Mouse (Mus musculus) CH12.LX (cell line): ENCODE results near the gene Entpd7. TPM values are rescaled to one million over a fixed set of nuclear protein-coding genes. Genes with fewer than 3 reads are reported as not detected.
A peak's percentile ranks its signal among the peaks of the same experiment; 100 is the strongest.

Experiments used
- DNase-seq: peaks from one replicate; pipeline ENCODE4 v3.0.0-alpha.2; 2013; ENCODE audit errors: extremely low read depth
- H3K27ac ChIP-seq: 2 replicates; pipeline ENCODE4 v1.5.1; 2012; ENCODE audit warnings: low read depth, mild to moderate bottlenecking, control low read depth, moderate library complexity; ENCODE audit not compliant: insufficient read depth
- H3K27me3 ChIP-seq: replicated peaks from 2 replicates; pipeline ENCODE3; 2012; ENCODE audit warnings: inconsistent platforms
- H3K36me3 ChIP-seq, 2 experiments: replicated peaks in 1 of 2; 2 replicates each; pipeline versions ENCODE3 to v1.6.1; 2012; ENCODE audit warnings: inconsistent platforms in 1 of 2, low read length in 1 of 2, mild to moderate bottlenecking in 1 of 2, mixed read lengths in 1 of 2, moderate library complexity in 1 of 2; ENCODE audit not compliant: control insufficient read depth in 1 of 2, insufficient read depth in 1 of 2
- H3K4me1 ChIP-seq, 2 experiments: 2 replicates each; pipeline ENCODE4 v1.6.1; 2012; ENCODE audit warnings: inconsistent platforms in 1 of 2, moderate library complexity in 1 of 2; ENCODE audit not compliant: insufficient read depth in 2 of 2, control insufficient read depth in 1 of 2
- H3K4me2 ChIP-seq: 2 replicates; pipeline ENCODE4 v1.6.1; 2012; ENCODE audit warnings: low read depth, mild to moderate bottlenecking, control low read depth; ENCODE audit not compliant: poor library complexity, insufficient read depth, severe bottlenecking
- H3K4me3 ChIP-seq, 3 experiments: fragments of 150-350 bp in 1 of 3; sonication (generic) in 1 of 3; replicated peaks in 1 of 3; 2 replicates each; pipeline versions ENCODE3 to v1.5.1; 2011 to 2012; ENCODE audit warnings: low read depth in 2 of 3, low read length in 2 of 3, mild to moderate bottlenecking in 2 of 3, moderate library complexity in 2 of 3, control low read depth in 1 of 3, improper control_type of control experiment in 1 of 3, inconsistent platforms in 1 of 3, mixed read lengths in 1 of 3; ENCODE audit not compliant: poor library complexity in 1 of 3
- H3K79me2 ChIP-seq: replicated peaks from 2 replicates; pipeline ENCODE4 v1.6.1; 2012; ENCODE audit warnings: mild to moderate bottlenecking, moderate library complexity; ENCODE audit not compliant: control insufficient read depth, poor library complexity, insufficient read depth, severe bottlenecking; ENCODE audit errors: extremely low read depth
- H3K9ac ChIP-seq: 2 replicates; pipeline ENCODE4 v1.6.1; 2012; ENCODE audit warnings: low read depth, mild to moderate bottlenecking, control low read depth, moderate library complexity; ENCODE audit not compliant: insufficient read depth
- H3K9me3 ChIP-seq: replicated peaks from 2 replicates; pipeline ENCODE3; 2012; ENCODE audit warnings: low read length, inconsistent platforms, mixed read lengths
- BHLHE40 ChIP-seq: IDR thresholded peaks from 2 replicates; pipeline ENCODE4 v1.6.1; 2011; ENCODE audit warnings: mild to moderate bottlenecking, low read depth, low read length, improper control_type of control experiment
- CHD1 ChIP-seq: IDR thresholded peaks from 2 replicates; pipeline ENCODE4 v1.6.1; 2012; ENCODE audit warnings: low read depth, low read length, improper control_type of control experiment, inconsistent platforms
- CHD2 ChIP-seq: IDR thresholded peaks from 2 replicates; pipeline ENCODE4 v1.6.1; 2011; ENCODE audit warnings: low read length, improper control_type of control experiment
- CTCF ChIP-seq, 2 experiments: IDR thresholded peaks in 1 of 2; conservative IDR thresholded peaks in 1 of 2; 2 replicates each; pipeline ENCODE4 v1.5.1; 2011 to 2012; ENCODE audit warnings: low read depth in 2 of 2, low read length in 2 of 2, improper control_type of control experiment in 1 of 2, inconsistent platforms in 1 of 2, mild to moderate bottlenecking in 1 of 2, moderate library complexity in 1 of 2
- E2F4 ChIP-seq: IDR thresholded peaks from 2 replicates; pipeline ENCODE4 v1.6.1; 2011; ENCODE audit warnings: low read depth, low read length, improper control_type of control experiment; ENCODE audit not compliant: insufficient replicate concordance
- ELF1 ChIP-seq: IDR thresholded peaks from 2 replicates; pipeline ENCODE4 v1.6.1; 2014; ENCODE audit warnings: low read depth, mild to moderate bottlenecking, inconsistent platforms, low read length, improper control_type of control experiment
- EP300 ChIP-seq: IDR thresholded peaks from 2 replicates; pipeline ENCODE4 v1.6.1; 2011; ENCODE audit warnings: low read length, improper control_type of control experiment
- ETS1 ChIP-seq: conservative IDR thresholded peaks from 2 replicates; pipeline ENCODE4 v1.6.1; 2012; ENCODE audit warnings: low read depth, mild to moderate bottlenecking, inconsistent platforms, low read length, improper control_type of control experiment, moderate library complexity
- GABPA ChIP-seq: IDR thresholded peaks from 2 replicates; pipeline ENCODE4 v1.6.1; 2012; ENCODE audit warnings: low read depth, low read length, improper control_type of control experiment, inconsistent platforms; ENCODE audit not compliant: insufficient replicate concordance
- HCFC1 ChIP-seq: IDR thresholded peaks from 2 replicates; pipeline ENCODE4 v1.6.1; 2012; ENCODE audit warnings: low read depth, mild to moderate bottlenecking, inconsistent platforms, low read length, improper control_type of control experiment
- IRF4 ChIP-seq: IDR thresholded peaks from 2 replicates; pipeline ENCODE4 v1.6.1; 2014; ENCODE audit warnings: low read depth, mild to moderate bottlenecking, inconsistent platforms, low read length, improper control_type of control experiment
- JUN ChIP-seq: IDR thresholded peaks from 2 replicates; pipeline ENCODE4 v1.6.1; 2011; ENCODE audit warnings: low read depth, mild to moderate bottlenecking, low read length, improper control_type of control experiment, moderate library complexity; ENCODE audit not compliant: insufficient read depth
- JUND ChIP-seq: conservative IDR thresholded peaks from 2 replicates; pipeline ENCODE4 v1.6.1; 2011; ENCODE audit warnings: low read depth, low read length, improper control_type of control experiment
- KAT2A ChIP-seq: IDR thresholded peaks from 2 replicates; pipeline ENCODE4 v1.6.1; 2012; ENCODE audit warnings: low read length, improper control_type of control experiment, inconsistent platforms; ENCODE audit not compliant: insufficient replicate concordance
- MAFK ChIP-seq: IDR thresholded peaks from 2 replicates; pipeline ENCODE4 v1.6.1; 2011; ENCODE audit warnings: low read length, improper control_type of control experiment; ENCODE audit not compliant: insufficient replicate concordance
- MAX ChIP-seq: IDR thresholded peaks from 2 replicates; pipeline ENCODE4 v1.6.1; 2011; ENCODE audit warnings: low read length, improper control_type of control experiment
- MAZ ChIP-seq: IDR thresholded peaks from 2 replicates; pipeline ENCODE4 v1.6.1; 2012; ENCODE audit warnings: low read depth, mild to moderate bottlenecking, inconsistent platforms, low read length, improper control_type of control experiment, moderate library complexity
- MEF2A ChIP-seq: IDR thresholded peaks from 2 replicates; pipeline ENCODE4 v1.6.1; 2014; ENCODE audit warnings: low read depth, mild to moderate bottlenecking, inconsistent platforms, low read length, improper control_type of control experiment, borderline replicate concordance
- MXI1 ChIP-seq: IDR thresholded peaks from 2 replicates; pipeline ENCODE4 v1.6.1; 2011; ENCODE audit warnings: mild to moderate bottlenecking, low read depth, low read length, improper control_type of control experiment
- MYC ChIP-seq: IDR thresholded peaks from 2 replicates; pipeline ENCODE4 v1.6.1; 2011; ENCODE audit warnings: low read depth, mild to moderate bottlenecking, improper control_type of control experiment, low read length
- NELFE ChIP-seq: IDR thresholded peaks from 2 replicates; pipeline ENCODE4 v1.6.1; 2011; ENCODE audit warnings: low read depth, low read length, improper control_type of control experiment
- NRF1 ChIP-seq: IDR thresholded peaks from 2 replicates; pipeline ENCODE4 v1.6.1; 2014; ENCODE audit warnings: low read depth, mild to moderate bottlenecking, inconsistent platforms, low read length, improper control_type of control experiment, moderate library complexity
- PAX5 ChIP-seq: IDR thresholded peaks from 2 replicates; pipeline ENCODE4 v1.6.1; 2012; ENCODE audit warnings: low read length, inconsistent platforms, mixed read lengths
- POLR2A ChIP-seq: IDR thresholded peaks from 2 replicates; pipeline ENCODE4 v1.6.1; 2011; ENCODE audit warnings: low read depth, mild to moderate bottlenecking, improper control_type of control experiment, low read length
- POLR2AphosphoS2 ChIP-seq: IDR thresholded peaks from 2 replicates; pipeline ENCODE4 v1.6.1; 2011; ENCODE audit warnings: low read depth, low read length, improper control_type of control experiment
- RAD21 ChIP-seq: IDR thresholded peaks from 2 replicates; pipeline ENCODE4 v1.6.1; 2011; ENCODE audit warnings: low read depth, mild to moderate bottlenecking, low read length, improper control_type of control experiment, moderate library complexity
- RCOR1 ChIP-seq: conservative IDR thresholded peaks from 2 replicates; pipeline ENCODE4 v1.6.1; 2012; ENCODE audit warnings: low read depth, mild to moderate bottlenecking, inconsistent platforms, low read length, improper control_type of control experiment
- SIN3A ChIP-seq: IDR thresholded peaks from 2 replicates; pipeline ENCODE4 v1.6.1; 2012; ENCODE audit warnings: low read length, improper control_type of control experiment, inconsistent platforms
- SMC3 ChIP-seq: IDR thresholded peaks from 2 replicates; pipeline ENCODE4 v1.6.1; 2011; ENCODE audit warnings: low read depth, low read length, improper control_type of control experiment
- TBP ChIP-seq: conservative IDR thresholded peaks from 2 replicates; pipeline ENCODE4 v1.6.1; 2011; ENCODE audit warnings: low read depth, low read length, improper control_type of control experiment
- TCF12 ChIP-seq: IDR thresholded peaks from 2 replicates; pipeline ENCODE4 v1.6.1; 2014; ENCODE audit warnings: low read depth, mild to moderate bottlenecking, inconsistent platforms, low read length, improper control_type of control experiment
- UBTF ChIP-seq: IDR thresholded peaks from 2 replicates; pipeline ENCODE4 v1.6.1; 2012; ENCODE audit warnings: low read depth, mild to moderate bottlenecking, inconsistent platforms, low read length, improper control_type of control experiment, moderate library complexity
- USF1 ChIP-seq: IDR thresholded peaks from 2 replicates; pipeline ENCODE4 v1.6.1; 2014; ENCODE audit warnings: low read depth, mild to moderate bottlenecking, inconsistent platforms, low read length, improper control_type of control experiment
- USF2 ChIP-seq: conservative IDR thresholded peaks from 2 replicates; pipeline ENCODE4 v1.6.1; 2011; ENCODE audit warnings: low read depth, low read length, improper control_type of control experiment
- ZC3H11A ChIP-seq: IDR thresholded peaks from 2 replicates; pipeline ENCODE4 v1.6.1; 2012; ENCODE audit warnings: low read depth, mild to moderate bottlenecking, inconsistent platforms, low read length, improper control_type of control experiment
- ZKSCAN1 ChIP-seq: IDR thresholded peaks from 2 replicates; pipeline ENCODE4 v1.6.1; 2012; ENCODE audit warnings: low read depth, inconsistent platforms, low read length, improper control_type of control experiment, borderline replicate concordance
- ZMIZ1 ChIP-seq: IDR thresholded peaks from 2 replicates; pipeline ENCODE4 v1.6.1; 2012; ENCODE audit warnings: low read depth, mild to moderate bottlenecking, inconsistent platforms, low read length, improper control_type of control experiment
- ZNF384 ChIP-seq: IDR thresholded peaks from 2 replicates; pipeline ENCODE4 v1.6.1; 2012; ENCODE audit warnings: low read depth, low read length, improper control_type of control experiment, inconsistent platforms
- dilution Hi-C: fragments of 300-500 bp; cut with MboI; formaldehyde crosslinking; loops from 2 replicates; pipeline ENCODE4 v1.14.3; 2020; ENCODE audit warnings: low sequenced_read_pairs; ENCODE audit not compliant: extremely low pct_unique_long_range_greater_than_20kb, extremely low pct_ligation_motif_present
- in situ Hi-C: fragments of 300-500 bp; cut with MboI; formaldehyde crosslinking; loops from 3 replicates; pipeline ENCODE4 v1.14.3; 2019; ENCODE audit warnings: low sequenced_read_pairs, low pct_ligation_motif_present, low pct_unique_long_range_greater_than_20kb, mixed read lengths
- polyA plus RNA-seq: library from polyadenylated mRNA; unstranded; fragments of >175 nt; gene quantifications from 2 replicates; pipeline ENCODE4 v1.2.1, GENCODE M21; 2012; ENCODE audit warnings: low read depth; ENCODE audit not compliant: insufficient read length
- total RNA-seq, 2 experiments: library from RNA; depleted of rRNA; stranded (reverse); fragments of 300-350 nt in 1 of 2; fragments of >200 nt in 1 of 2; gene quantifications; 2 replicates each; pipeline ENCODE4 v1.2.3; 2012 to 2014

Entpd7 gene
- total and polyA plus RNA-seq, 3 experiments, result 2.7 to 6.0 (median 4.0) TPM

DNA sequence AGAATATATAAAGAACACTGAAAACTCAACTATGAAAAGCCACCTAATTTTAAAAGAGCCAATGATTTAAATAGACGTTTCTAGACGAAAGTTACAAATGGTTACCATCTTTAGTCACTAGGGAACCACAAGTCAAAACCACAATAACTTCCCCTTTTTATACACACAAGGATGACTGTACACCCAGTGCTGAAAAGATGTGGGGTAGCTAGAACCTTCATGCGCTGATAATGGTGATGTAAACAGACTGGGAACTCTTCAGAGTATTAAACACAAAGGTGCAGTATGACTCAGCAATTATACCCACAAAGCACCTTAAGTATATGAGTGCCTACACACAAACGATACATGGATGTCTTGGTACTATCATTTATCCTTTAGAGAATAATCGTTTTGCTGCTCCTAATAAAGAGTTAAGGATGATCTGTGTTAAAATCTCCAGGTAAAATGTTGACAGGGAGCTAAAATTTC is 82.1 kb downstream of the Entpd7 start:
- dilution Hi-C loops (no loop called here), in situ Hi-C loops (loop anchor here (25.0 kb wide), 1 partner anchor 259 kb away; the partner anchor contains the start of gene Got1)
- Histone ChIP-seq H3K27me3 (no peaks in the 10 kb centered on the region), H3K9ac (no peak overlapping the region), H3K79me2 (no peaks in the 10 kb centered on the region), H3K4me3 (no peak overlapping the region), H3K36me3 (peaks cover 0 to 16% of the 10 kb centered on the region in 2 experiments), H3K9me3 (no peaks in the 10 kb centered on the region), H3K4me2 (peak overlapping the region; percentile 29; the same call in 1 of the 2 replicates), H3K27ac (no peak overlapping the region), H3K4me1 (peaks cover 0 to 23% of the 10 kb centered on the region in 2 experiments; a peak in 2 of 4 replicates)
- DNase-seq, result peak; percentile 94
- TF ChIP-seq NRF1 (no peak), USF2 (no peak), PAX5 (no peak), CTCF (conservative IDR thresholded peaks at IDR 0.05 in 1 of 2, IDR thresholded peaks at IDR 0.05 in 1 of 2; ENCODE audit: low read depth in 2 of 2, low read length in 2 of 2) (no peak), NELFE (no peak), ZC3H11A (no peak), ETS1 (peak; percentile 93), UBTF (no peak), EP300 (peak; percentile 96), SMC3 (no peak), KAT2A (no peak), TBP (no peak), RCOR1 (peak; percentile 93), GABPA (no peak), IRF4 (peak; percentile 97), CHD2 (no peak), SIN3A (peak; percentile 91), ZKSCAN1 (no peak), JUN (peak; percentile 88), BHLHE40 (peak; percentile 93), MAFK (peak; percentile 97), HCFC1 (peak; percentile 27; the same call in 1 of the 2 replicates), MXI1 (peak; percentile 70; the same call in 1 of the 2 replicates), MYC (peak; percentile 75), TCF12 (peak; percentile 71), MAZ (peak; percentile 71), ZNF384 (peak; percentile 20; the same call in 1 of the 2 replicates), E2F4 (no peak), CHD1 (0 out of 2 replicates have a peak, but pooled peaks have one; percentile 50), USF1 (no peak), ZMIZ1 (no peak), POLR2A (no peak), RAD21 (no peak; the same call in none of the 2 replicates), POLR2AphosphoS2 (no peak), ELF1 (no peak), MEF2A (peak; percentile 99), JUND (peak; percentile 96), MAX (peak; percentile 46; the same call in 1 of the 2 replicates)
